Mouse (Mus musculus) forebrain, embryonic 15.5 days (tissue): ENCODE data around the gene Pik3cd. TPM values are rescaled to one million over a fixed set of nuclear protein-coding genes. Genes with fewer than 3 reads are reported as not detected.

ENCODE experiments used
- ATAC-seq: fragments of 200-750 bp; cut with Nextera tagmentation; replicated peaks from 2 replicates; pipeline ENCODE4 v1.8.0; 2017; ENCODE audit warnings: mild to moderate bottlenecking, moderate TSS enrichment, moderate library complexity
- H3K27ac ChIP-seq: fragments of 300-500 bp; sonication (generic); replicated peaks from 2 replicates; pipeline ENCODE4 v1.5.1; 2015; ENCODE audit warnings: mild to moderate bottlenecking, inconsistent platforms
- H3K27me3 ChIP-seq: fragments of 300-500 bp; sonication (generic); 2 replicates; pipeline ENCODE4 v1.6.1; 2015; ENCODE audit warnings: inconsistent platforms
- H3K36me3 ChIP-seq: fragments of 300-500 bp; sonication (generic); 2 replicates; pipeline ENCODE4 v1.6.1; 2015; ENCODE audit warnings: mild to moderate bottlenecking, inconsistent platforms
- H3K4me1 ChIP-seq: fragments of 300-500 bp; sonication (generic); 2 replicates; pipeline ENCODE4 v1.6.1; 2015; ENCODE audit warnings: inconsistent platforms
- H3K4me2 ChIP-seq: fragments of 300-500 bp; sonication (generic); replicated peaks from 2 replicates; pipeline ENCODE4 v1.6.1; 2015; ENCODE audit warnings: mild to moderate bottlenecking, inconsistent platforms
- H3K4me3 ChIP-seq: fragments of 300-500 bp; sonication (generic); 2 replicates; pipeline ENCODE4 v1.5.1; 2015; ENCODE audit warnings: mild to moderate bottlenecking, inconsistent platforms
- H3K9ac ChIP-seq: fragments of 300-500 bp; sonication (generic); replicated peaks from 2 replicates; pipeline ENCODE4 v1.6.1; 2015; ENCODE audit warnings: mild to moderate bottlenecking, inconsistent platforms
- H3K9me3 ChIP-seq: fragments of 300-500 bp; sonication (generic); 2 replicates; pipeline ENCODE4 v1.6.1; 2016; ENCODE audit warnings: inconsistent platforms
- WGBS: fragments of 180-500 bp; shearing (Covaris S2); methylation state at CpG from one replicate; pipeline ENCODE4 v1.1.7; 2015; ENCODE audit warnings: mixed read lengths; 5-methylcytosine and 5-hydroxymethylcytosine counted together
- polyA plus RNA-seq: library from polyadenylated mRNA; unstranded; fragments of >200 nt; fragmentation: Nextera tagmentation; extraction: Ambion mirVana; gene quantifications from 2 replicates; pipeline ENCODE4 v1.2.1, GENCODE M21; 2015

Gene Pik3cd
- polyA plus RNA-seq, 1 experiment from 2014 or later, result 18.2 TPM

DNA sequence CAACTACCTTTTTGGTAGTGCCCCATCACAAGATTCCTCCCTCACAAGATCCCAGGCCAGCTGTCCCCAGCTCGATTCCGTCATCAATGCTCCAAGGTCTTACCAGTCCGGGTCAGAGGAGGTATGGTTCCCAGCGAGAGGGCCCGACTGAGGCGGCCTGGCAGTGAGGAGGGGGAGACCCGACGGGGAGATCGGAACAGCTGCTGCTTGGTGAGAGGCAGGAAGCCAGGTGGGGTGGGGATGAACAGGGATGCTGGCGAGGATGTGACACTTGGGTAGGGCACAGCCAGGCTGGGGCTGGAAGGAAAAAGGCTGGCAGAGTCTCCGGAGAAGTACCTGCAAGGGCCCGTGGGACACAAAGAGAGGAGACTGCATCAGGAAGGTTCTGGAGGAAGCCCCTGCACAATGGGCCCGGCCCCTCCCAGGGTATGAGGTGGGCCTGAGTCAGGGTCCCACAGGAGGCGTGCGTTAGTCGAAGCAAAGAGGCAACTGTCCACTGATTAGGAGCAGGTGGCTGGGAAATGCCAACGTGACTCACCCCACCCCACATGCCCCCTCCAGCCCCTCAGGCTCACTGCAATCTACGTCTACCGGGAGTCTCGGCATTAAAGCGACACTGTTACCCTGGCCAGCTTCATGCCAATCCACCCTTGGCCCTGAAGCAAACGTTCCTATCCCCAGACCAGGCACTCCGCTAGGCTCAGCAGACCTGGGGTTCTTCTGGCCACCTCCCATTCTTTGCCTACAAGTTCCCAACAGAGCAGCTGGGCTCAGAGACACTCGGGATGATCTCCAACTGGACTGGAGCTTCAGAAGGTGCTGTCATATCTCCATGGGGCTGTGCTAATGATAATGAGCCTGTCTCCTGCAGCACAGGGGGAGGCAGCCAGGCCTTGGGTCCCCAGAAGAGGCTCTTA, 20.0 kb upstream of the Pik3cd start:
- WGBS, result 84% methylated on average over 24 of the region's 24 CpGs
- Histone ChIP-seq H3K27ac (no peak overlapping the region), H3K4me1 (peaks cover 5% of the 10 kb centered on the region; the same call in 1 of the 2 replicates), H3K9ac (no peak overlapping the region), H3K27me3 (no peaks in the 10 kb centered on the region), H3K36me3 (peaks cover 51% of the 10 kb centered on the region), H3K4me2 (no peak overlapping the region), H3K4me3 (no peak overlapping the region), H3K9me3 (no peaks in the 10 kb centered on the region)
- ATAC-seq, result no peak

DNA sequence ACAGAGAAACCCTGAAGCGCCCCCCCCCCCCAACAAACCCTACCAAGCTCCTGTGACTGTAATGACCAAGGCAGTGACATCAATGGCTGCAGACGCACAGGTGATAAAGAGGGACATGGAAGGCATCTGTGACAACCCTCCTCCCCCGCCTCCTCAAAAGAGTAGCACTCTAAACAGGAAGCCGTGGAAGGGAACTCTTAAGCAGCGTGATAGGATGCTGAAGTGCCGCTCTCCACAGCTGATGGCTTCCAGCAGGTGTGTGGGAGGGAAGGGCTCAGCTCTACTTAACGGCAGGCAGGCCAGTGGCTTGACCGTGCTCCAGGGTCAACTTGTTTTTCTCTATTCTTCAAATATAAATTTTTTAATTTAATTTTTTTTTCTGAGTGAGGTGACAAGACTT, 18.8 kb upstream of the Pik3cd start:
- no peak overlapping the region for H3K4me2 ChIP-seq
- WGBS, result 91% methylated on average over 8 of the region's 8 CpGs
- H3K4me1 ChIP-seq, result peaks cover 5% of the 10 kb centered on the region; the same call in 1 of the 2 replicates
- H3K27ac ChIP-seq, result no peak overlapping the region
- no peak overlapping the region for H3K4me3 ChIP-seq
- H3K9me3 ChIP-seq, result no peaks in the 10 kb centered on the region
- peaks cover 52% of the 10 kb centered on the region for H3K36me3 ChIP-seq
- no peak overlapping the region for H3K9ac ChIP-seq
- ATAC-seq, result no peak
- no peaks in the 10 kb centered on the region for H3K27me3 ChIP-seq

DNA sequence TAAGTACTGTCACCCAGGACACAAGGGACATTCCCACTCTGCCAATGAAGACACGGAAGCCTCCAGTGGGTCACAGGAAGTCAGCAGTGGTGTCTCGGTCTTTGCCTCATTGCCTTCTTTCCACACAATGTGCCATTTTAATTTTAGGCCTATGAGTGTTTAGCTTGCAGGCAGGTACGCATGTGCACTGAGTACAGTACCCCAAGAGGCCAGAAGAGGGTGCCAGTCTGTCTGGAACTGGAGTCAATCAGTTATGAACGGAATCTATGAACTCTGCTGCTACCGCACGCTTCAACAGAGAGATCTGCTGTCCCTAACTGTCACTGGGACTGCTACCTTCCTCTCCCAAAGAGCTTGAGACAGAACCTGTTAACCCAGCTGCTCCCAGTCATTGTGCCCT, 17.3 kb upstream of the Pik3cd start:
- H3K27me3 ChIP-seq, result no peaks in the 10 kb centered on the region
- H3K4me3 ChIP-seq, result no peak overlapping the region
- peaks cover 5% of the 10 kb centered on the region; the same call in 1 of the 2 replicates for H3K4me1 ChIP-seq
- H3K9me3 ChIP-seq, result no peaks in the 10 kb centered on the region
- H3K36me3 ChIP-seq, result peaks cover 58% of the 10 kb centered on the region
- ATAC-seq, result no peak
- 84% methylated on average over 6 of the region's 6 CpGs for WGBS
- no peak overlapping the region for H3K4me2 ChIP-seq
- H3K27ac ChIP-seq, result no peak overlapping the region
- H3K9ac ChIP-seq, result no peak overlapping the region

DNA sequence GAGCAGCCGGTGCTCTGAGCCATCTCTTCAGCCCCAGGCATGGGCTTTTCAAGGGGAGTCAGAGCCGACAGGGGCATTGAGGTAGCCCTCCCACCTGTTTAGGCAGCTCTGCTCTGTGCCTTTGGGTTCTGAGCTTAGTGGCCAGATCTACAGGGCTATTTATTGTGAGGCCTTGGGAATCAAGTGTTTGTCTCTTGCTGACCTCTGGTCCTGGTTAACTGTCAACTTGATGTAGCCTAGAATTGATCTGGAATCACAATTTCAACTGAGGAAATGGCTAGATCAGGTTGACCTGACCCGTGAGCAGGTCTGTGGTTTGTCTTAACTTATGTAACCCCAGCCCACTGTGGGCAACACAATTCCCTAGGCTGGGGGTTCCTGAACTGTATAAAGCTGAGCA, 12.2 kb upstream of the Pik3cd start:
- H3K9ac ChIP-seq, result no peak overlapping the region
- H3K4me1 ChIP-seq, result no peaks in the 10 kb centered on the region; the same call in 1 of the 2 replicates
- H3K4me3 ChIP-seq, result no peak overlapping the region
- 84% methylated on average over 3 of the region's 3 CpGs for WGBS
- no peaks in the 10 kb centered on the region for H3K27me3 ChIP-seq
- H3K9me3 ChIP-seq, result no peaks in the 10 kb centered on the region
- peaks cover 46% of the 10 kb centered on the region for H3K36me3 ChIP-seq
- no peak overlapping the region for H3K4me2 ChIP-seq
- no peak overlapping the region for H3K27ac ChIP-seq
- ATAC-seq, result no peak

DNA sequence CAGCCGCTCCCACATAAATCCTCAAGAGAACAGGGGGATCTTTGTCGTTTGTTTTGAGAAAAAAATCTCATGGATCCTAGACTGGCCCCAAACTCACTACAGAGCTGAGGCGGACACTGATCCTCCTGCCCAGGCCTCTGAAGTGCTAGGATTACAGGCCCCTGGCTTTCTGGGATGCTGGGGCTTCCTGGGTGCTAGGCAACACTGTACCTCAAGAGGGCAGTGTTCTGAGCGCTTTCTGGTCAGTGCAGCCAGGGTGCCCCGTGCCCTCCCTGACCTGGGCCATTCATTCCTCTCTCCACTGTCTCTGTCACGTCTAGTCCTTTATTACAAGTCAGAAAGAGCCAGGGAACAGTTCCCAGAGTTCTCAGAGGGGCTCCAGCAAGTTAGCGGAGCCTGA, 9.6 kb upstream of the Pik3cd start:
- H3K27me3 ChIP-seq, result no peaks in the 10 kb centered on the region
- no peaks in the 10 kb centered on the region for H3K9me3 ChIP-seq
- no peak overlapping the region for H3K27ac ChIP-seq
- H3K9ac ChIP-seq, result no peak overlapping the region
- 22% methylated on average over 7 of the region's 7 CpGs for WGBS
- H3K4me2 ChIP-seq, result no peak overlapping the region
- H3K36me3 ChIP-seq, result peaks cover 21% of the 10 kb centered on the region
- no peak for ATAC-seq
- H3K4me1 ChIP-seq, result no peaks in the 10 kb centered on the region; the same call in 1 of the 2 replicates
- no peak overlapping the region for H3K4me3 ChIP-seq

DNA sequence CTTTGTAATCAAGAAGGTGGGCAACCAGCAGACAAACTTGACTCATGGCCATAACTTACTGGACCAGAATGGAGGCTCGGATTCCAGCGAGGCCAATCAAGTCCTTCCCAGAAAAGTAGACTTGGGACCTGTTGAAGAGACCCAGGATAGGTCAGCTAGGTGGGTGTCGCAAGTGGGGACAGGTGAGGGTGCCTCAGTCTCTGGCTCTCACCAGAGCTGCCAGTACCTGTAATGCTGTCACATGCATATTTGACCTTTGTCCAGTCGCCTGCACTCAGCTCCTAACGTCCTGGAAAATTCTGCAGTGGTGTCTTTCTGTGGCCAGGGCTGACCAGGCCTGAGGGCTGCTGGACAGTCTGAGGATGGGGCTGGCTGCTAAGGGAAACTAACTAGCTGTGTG, 9.1 kb upstream of the Pik3cd start:
- Histone ChIP-seq H3K4me2 (no peak overlapping the region), H3K27me3 (no peaks in the 10 kb centered on the region), H3K36me3 (peaks cover 17% of the 10 kb centered on the region), H3K9me3 (no peaks in the 10 kb centered on the region), H3K27ac (no peak overlapping the region), H3K4me3 (no peak overlapping the region), H3K9ac (no peak overlapping the region), H3K4me1 (no peaks in the 10 kb centered on the region; the same call in 1 of the 2 replicates)
- WGBS, result 94% methylated on average over 5 of the region's 5 CpGs
- ATAC-seq, result no peak

DNA sequence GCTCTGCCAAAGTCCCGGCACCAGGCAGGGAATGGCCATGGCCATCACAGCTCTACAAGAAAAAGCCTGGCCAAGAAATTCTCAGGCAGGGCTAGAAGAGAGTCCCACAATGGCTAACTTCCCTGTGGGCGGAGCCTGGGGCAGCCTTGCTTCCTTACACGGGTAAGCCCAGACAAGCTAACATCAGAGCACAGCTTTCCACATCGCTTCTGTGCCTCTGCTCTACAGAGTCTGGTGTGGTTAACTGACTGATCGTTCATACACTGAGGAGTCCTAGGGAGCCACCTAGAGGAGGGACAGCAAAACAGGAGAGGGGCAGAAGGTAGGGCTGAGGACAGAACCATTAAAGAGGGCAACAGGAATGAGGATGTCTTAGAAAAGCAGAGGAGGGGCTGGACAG, 8.1 kb upstream of the Pik3cd start:
- WGBS, result 21% methylated on average over 5 of the region's 5 CpGs
- H3K4me2 ChIP-seq, result no peak overlapping the region
- H3K36me3 ChIP-seq, result peaks cover 9% of the 10 kb centered on the region; the same call in 1 of the 2 replicates
- no peaks in the 10 kb centered on the region; the same call in 1 of the 2 replicates for H3K4me1 ChIP-seq
- H3K9me3 ChIP-seq, result no peaks in the 10 kb centered on the region
- H3K4me3 ChIP-seq, result no peak overlapping the region
- peak; percentile 51 for ATAC-seq
- H3K27me3 ChIP-seq, result no peaks in the 10 kb centered on the region
- H3K27ac ChIP-seq, result no peak overlapping the region
- no peak overlapping the region for H3K9ac ChIP-seq

DNA sequence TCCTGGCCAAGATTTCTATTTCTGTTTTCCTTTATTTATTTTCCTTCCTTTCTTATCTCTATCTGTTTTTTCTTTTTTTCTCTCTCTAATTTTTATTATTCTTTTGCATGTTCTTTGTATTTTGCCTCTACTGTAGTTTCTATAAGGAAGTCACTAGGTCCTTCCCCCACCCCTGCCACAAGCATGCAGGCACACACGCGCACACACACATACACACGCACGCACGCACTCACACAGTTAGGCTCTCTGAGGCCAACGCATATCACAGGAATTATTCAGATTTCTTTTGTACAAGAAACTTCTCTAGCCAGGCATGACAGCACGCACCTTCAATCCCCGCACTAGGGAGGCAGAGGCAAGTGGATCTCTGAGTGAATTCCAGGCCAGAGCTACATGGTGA, 3.6 kb upstream of the Pik3cd start:
- no peak overlapping the region for H3K9ac ChIP-seq
- no peaks in the 10 kb centered on the region for H3K27me3 ChIP-seq
- H3K4me1 ChIP-seq, result no peaks in the 10 kb centered on the region
- WGBS, result 92% methylated on average over 8 of the region's 8 CpGs
- no peak for ATAC-seq
- no peak overlapping the region for H3K4me2 ChIP-seq
- H3K27ac ChIP-seq, result no peak overlapping the region
- H3K4me3 ChIP-seq, result no peak overlapping the region
- H3K9me3 ChIP-seq, result no peaks in the 10 kb centered on the region
- no peaks in the 10 kb centered on the region for H3K36me3 ChIP-seq

DNA sequence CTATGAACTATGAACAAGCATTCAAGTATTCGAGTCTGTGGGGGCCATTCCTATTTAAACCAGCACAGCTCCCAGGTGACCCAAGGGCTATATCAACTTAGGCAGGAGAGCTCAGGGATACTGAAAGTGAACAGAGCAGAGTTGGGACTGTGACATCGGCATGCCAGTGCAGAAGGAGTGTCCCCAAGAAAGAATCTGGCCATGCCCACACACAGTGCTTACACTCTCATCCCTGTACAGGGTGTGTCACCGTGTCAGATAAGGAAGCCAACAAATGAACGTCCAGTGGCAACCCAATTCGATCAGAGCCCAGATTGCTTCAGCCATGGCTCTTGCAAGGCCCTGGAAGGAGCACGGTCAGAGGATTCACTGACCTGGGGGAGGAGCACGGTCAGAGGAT, 2.9 kb upstream of the Pik3cd start:
- ATAC-seq, result no peak
- Histone ChIP-seq H3K4me1 (no peaks in the 10 kb centered on the region), H3K27ac (no peak overlapping the region), H3K4me2 (no peak overlapping the region), H3K9ac (no peak overlapping the region), H3K4me3 (no peak overlapping the region), H3K36me3 (no peaks in the 10 kb centered on the region), H3K27me3 (no peaks in the 10 kb centered on the region), H3K9me3 (no peaks in the 10 kb centered on the region)
- WGBS, result 78% methylated on average over 7 of the region's 7 CpGs

DNA sequence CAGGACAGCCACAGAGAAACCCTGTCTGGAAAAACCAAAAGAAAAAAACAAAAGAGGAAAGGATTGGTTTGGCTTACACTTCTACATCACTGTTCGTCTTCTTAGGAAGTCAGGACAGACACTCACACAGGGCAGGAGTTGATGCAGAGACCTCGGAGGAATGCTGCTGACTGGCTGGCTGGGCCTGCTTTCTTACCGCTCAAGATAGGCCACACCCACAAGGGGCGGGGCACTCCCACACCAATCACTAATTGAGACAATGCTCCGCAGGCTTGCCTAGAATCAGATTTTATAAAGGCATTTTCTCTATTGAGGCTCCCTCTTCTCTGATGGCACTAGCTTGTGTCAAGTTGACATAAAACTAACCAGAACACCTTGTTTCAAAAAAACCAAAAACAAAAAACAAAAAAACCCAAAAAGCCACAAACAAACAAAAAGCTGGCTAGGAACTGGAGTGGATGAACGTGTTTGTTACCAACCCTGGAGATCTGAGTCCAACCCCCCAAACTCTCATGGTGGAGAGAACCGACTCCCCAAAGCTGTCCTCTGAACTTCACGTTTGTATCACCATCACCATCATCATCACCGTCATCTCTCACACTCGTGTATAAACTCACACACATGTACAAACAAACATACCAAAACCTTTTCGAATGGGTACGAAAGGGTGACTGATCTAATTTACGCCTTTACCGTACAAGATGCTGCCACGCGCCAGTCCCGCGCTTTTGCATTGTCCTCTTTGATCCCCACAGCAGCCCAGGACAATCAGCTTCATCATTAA, 753 bp downstream of the Pik3cd start:
- no peaks in the 10 kb centered on the region for H3K36me3 ChIP-seq
- 57% methylated on average over 18 of the region's 18 CpGs for WGBS
- 0 out of 2 replicates have a peak, but pooled peaks cover 3% of the 10 kb centered on the region for H3K27me3 ChIP-seq
- H3K27ac ChIP-seq, result no peak overlapping the region
- H3K4me3 ChIP-seq, result no peak overlapping the region
- H3K4me1 ChIP-seq, result peaks cover 9% of the 10 kb centered on the region
- no peaks in the 10 kb centered on the region for H3K9me3 ChIP-seq
- H3K4me2 ChIP-seq, result no peak overlapping the region
- H3K9ac ChIP-seq, result no peak overlapping the region
- ATAC-seq, result no peak

DNA sequence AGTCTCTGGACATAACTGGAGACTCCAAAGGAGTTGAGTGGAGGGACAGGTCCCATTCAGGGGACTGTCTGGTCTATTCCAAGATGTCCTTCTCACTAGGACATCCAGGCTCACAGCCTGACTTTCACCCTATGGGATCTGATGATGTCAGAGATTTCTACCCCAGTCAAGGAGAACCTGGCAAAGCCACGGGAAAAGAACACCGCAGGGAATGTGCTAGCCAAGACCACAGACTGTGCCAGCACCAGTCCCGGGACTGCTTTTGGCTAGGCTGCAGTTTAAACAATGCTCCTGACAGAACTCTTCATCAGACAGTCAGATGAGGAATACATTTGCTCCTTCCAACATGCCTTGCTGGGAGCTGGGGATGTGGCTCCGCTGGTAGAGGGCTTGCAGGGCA, 2.4 kb downstream of the Pik3cd start:
- Histone ChIP-seq H3K4me3 (no peak overlapping the region), H3K9me3 (no peaks in the 10 kb centered on the region), H3K27me3 (0 out of 2 replicates have a peak, but pooled peaks cover 3% of the 10 kb centered on the region), H3K9ac (no peak overlapping the region), H3K4me1 (peaks cover 9% of the 10 kb centered on the region), H3K27ac (no peak overlapping the region), H3K4me2 (no peak overlapping the region), H3K36me3 (no peaks in the 10 kb centered on the region)
- no peak for ATAC-seq
- WGBS, result 65% methylated on average over 4 of the region's 4 CpGs

DNA sequence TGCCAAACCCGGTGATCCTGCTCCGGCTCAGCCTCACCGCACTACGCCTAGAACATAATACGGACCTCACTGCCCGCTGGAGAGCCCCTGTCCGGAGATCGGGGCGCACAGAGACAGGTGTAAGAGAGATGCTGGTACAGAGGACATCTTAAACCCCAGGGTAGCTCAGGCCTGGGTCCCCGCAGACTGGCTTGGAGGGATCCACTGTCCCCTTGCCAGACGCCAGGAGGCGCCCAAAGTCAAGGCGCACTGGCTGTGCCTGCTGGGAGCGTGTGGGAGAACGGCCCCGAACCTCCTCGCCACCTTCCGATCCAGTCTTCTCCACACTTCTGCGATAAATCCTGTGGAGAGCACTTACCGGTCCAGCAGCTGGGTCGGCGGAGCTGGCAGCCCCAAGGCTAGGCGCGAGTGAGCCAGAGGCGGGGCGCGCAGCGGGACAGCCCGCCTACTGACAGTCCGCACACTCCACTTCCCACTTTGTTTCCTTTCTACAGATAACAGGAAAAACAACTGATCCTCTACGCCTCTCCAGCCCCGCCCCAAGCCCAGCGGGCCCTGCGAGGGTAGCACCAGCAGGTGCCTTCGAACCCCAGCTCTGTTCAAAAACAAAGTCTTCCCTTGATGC, 4.1 kb downstream of the Pik3cd start:
- H3K27ac ChIP-seq, result no peak overlapping the region
- 0 out of 2 replicates have a peak, but pooled peaks cover 3% of the 10 kb centered on the region for H3K27me3 ChIP-seq
- ATAC-seq, result peak; percentile 67; the same call in 1 of the 2 replicates
- no peaks in the 10 kb centered on the region for H3K36me3 ChIP-seq
- H3K4me3 ChIP-seq, result peak overlapping the region; percentile 48
- H3K9me3 ChIP-seq, result no peaks in the 10 kb centered on the region
- H3K9ac ChIP-seq, result peak overlapping the region; percentile 57
- H3K4me1 ChIP-seq, result peaks cover 9% of the 10 kb centered on the region
- H3K4me2 ChIP-seq, result peak overlapping the region; percentile 87
- 1% methylated on average over 35 of the region's 35 CpGs for WGBS
